Mouse (Mus musculus) limb, embryonic 12.5 days (tissue): ENCODE results near the gene Olfr655. TPM values are rescaled to one million over a fixed set of nuclear protein-coding genes. Genes with fewer than 3 reads are reported as not detected.

Experiments
- ATAC-seq: fragments of 200-750 bp; cut with Nextera tagmentation; 2 replicates; pipeline ENCODE4 v1.8.0; 2017; ENCODE audit warnings: low read depth, moderate TSS enrichment; ENCODE audit not compliant: insufficient number of reproducible peaks, insufficient read depth, low FRiP score, low TSS enrichment
- H3K27ac ChIP-seq: fragments of 300-500 bp; sonication (generic); 2 replicates; pipeline ENCODE4 v1.5.1; 2016; ENCODE audit warnings: mild to moderate bottlenecking, moderate library complexity
- H3K27me3 ChIP-seq: fragments of 300-500 bp; sonication (generic); 2 replicates; pipeline ENCODE4 v1.6.1; 2016; ENCODE audit warnings: mild to moderate bottlenecking, moderate library complexity
- H3K36me3 ChIP-seq: fragments of 300-500 bp; sonication (generic); 2 replicates; pipeline ENCODE4 v1.6.1; 2016; ENCODE audit warnings: mild to moderate bottlenecking, moderate library complexity
- H3K4me1 ChIP-seq: fragments of 300-500 bp; sonication (generic); replicated peaks from 2 replicates; pipeline ENCODE4 v1.6.1; 2016
- H3K4me2 ChIP-seq: fragments of 300-500 bp; sonication (generic); 2 replicates; pipeline ENCODE4 v1.6.1; 2016; ENCODE audit warnings: mild to moderate bottlenecking, moderate library complexity
- H3K4me3 ChIP-seq: fragments of 300-500 bp; sonication (generic); replicated peaks from 2 replicates; pipeline ENCODE4 v1.5.1; 2016; ENCODE audit warnings: mild to moderate bottlenecking
- H3K9ac ChIP-seq: fragments of 300-500 bp; sonication (generic); replicated peaks from 2 replicates; pipeline ENCODE4 v1.6.1; 2016; ENCODE audit warnings: mild to moderate bottlenecking, moderate library complexity
- H3K9me3 ChIP-seq: fragments of 300-500 bp; sonication (generic); 2 replicates; pipeline ENCODE4 v1.6.1; 2016; ENCODE audit warnings: mild to moderate bottlenecking, moderate library complexity
- WGBS: fragments of 180-500 bp; shearing (Covaris S2); methylation state at CpG from one replicate; pipeline ENCODE4 v1.1.7; 2016; 5-methylcytosine and 5-hydroxymethylcytosine counted together
- polyA plus RNA-seq: library from polyadenylated mRNA; unstranded; fragments of >200 nt; fragmentation: Nextera tagmentation; extraction: Ambion mirVana; gene quantifications from 2 replicates; pipeline ENCODE4 v1.2.1, GENCODE M21; 2016

Olfr655 gene
- polyA plus RNA-seq, 1 experiment from 2014 or later, result not detected

DNA sequence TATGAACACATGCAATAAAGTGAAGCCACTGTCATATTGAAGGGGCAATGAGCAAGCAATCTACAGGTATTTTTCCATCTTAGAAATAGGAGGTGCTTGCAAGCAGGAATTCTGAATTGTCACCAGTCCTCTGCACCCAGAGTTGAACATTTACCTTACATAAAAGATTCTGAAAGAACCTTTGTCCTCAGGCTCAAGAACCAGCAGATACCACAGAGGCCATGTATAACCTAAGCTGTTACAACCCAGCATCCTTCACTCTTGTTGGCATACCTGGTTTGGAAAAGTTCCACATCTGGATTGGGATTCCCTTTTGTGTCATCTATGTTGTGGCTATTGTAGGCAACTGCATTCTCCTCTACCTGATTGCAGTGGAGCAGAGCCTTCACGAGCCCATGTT lies 48.9 kb downstream of the Olfr655 start:
- H3K4me3 ChIP-seq, result no peak overlapping the region
- H3K4me2 ChIP-seq, result no peak overlapping the region
- no peaks in the 10 kb centered on the region for H3K36me3 ChIP-seq
- WGBS, result 76% methylated on average over 1 of the region's 1 CpGs
- no peaks in the 10 kb centered on the region for H3K4me1 ChIP-seq
- ATAC-seq, result no peak
- H3K9ac ChIP-seq, result no peak overlapping the region
- H3K27ac ChIP-seq, result no peak overlapping the region
- no peaks in the 10 kb centered on the region for H3K27me3 ChIP-seq
- no peaks in the 10 kb centered on the region for H3K9me3 ChIP-seq

DNA sequence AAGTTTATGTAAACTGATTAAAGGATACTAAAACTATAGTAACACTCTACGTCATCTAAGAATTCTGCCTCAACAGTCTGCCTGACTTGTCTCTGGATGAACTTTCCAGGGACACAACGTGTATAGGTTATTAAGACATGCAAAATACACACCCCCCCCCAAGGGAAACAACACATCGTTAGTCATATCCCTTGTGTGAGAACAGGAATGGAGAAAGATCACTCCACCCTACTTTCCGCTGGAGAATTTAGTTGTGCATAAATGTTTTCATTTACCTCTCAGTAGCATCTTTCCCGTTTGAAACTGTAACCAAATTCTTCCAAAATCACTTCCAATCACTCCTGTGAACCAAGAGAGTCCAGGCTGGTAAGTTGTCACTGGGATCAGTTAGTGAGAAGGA lies 51.7 kb downstream of the Olfr655 start, which contains the start of gene Olfr651:
Gene Olfr651 (plus strand): TSS at position 301 of the 400 bp plus-strand sequence.
- Histone ChIP-seq H3K36me3 (no peaks in the 10 kb centered on the region), H3K4me2 (no peak within 1 kb of the TSS), H3K9ac (no peak within 1 kb of the TSS), H3K27ac (no peak within 1 kb of the TSS), H3K9me3 (no peaks in the 10 kb centered on the region; the same call in 1 of the 2 replicates), H3K27me3 (no peaks in the 10 kb centered on the region), H3K4me1 (no peaks in the 10 kb centered on the region), H3K4me3 (no peak within 1 kb of the TSS)
- no peak for ATAC-seq
- 83% methylated on average over 5 of the region's 5 CpGs for WGBS

Other genes with a start within 250 kb of the Olfr655 start
- gene Trim12c, start 248.4 kb downstream of the Olfr655 start, polyA plus RNA-seq, result 2.4 and 2.5 TPM in 2 replicates
- gene Trim30b, start 231.9 kb downstream of the Olfr655 start, polyA plus RNA-seq, result not detected in 2 replicates
- not detected in 2 replicates for gene Trim30c, start 200.9 kb downstream of the Olfr655 start, polyA plus RNA-seq
- 0.48 and 0.73 TPM in 2 replicates for gene Trim30a, start 136.6 kb downstream of the Olfr655 start, polyA plus RNA-seq
- gene Trim30d, start 93.9 kb downstream of the Olfr655 start, polyA plus RNA-seq, result 0.08 and 0.13 TPM in 2 replicates
- gene Olfr651, start 51.6 kb downstream of the Olfr655 start, polyA plus RNA-seq, result not detected in 2 replicates
- not detected in 2 replicates for gene Olfr652, start 40.9 kb downstream of the Olfr655 start, polyA plus RNA-seq
- gene Olfr653, start 24.5 kb downstream of the Olfr655 start, polyA plus RNA-seq, result not detected in 2 replicates
- not detected in 2 replicates for gene Olfr654, start 14.8 kb downstream of the Olfr655 start, polyA plus RNA-seq
- not detected in 2 replicates for gene Olfr656, start 12.2 kb upstream of the Olfr655 start, polyA plus RNA-seq
- not detected in 2 replicates for gene Olfr657, start 23.0 kb upstream of the Olfr655 start, polyA plus RNA-seq
- gene Olfr658, start 45.5 kb upstream of the Olfr655 start, polyA plus RNA-seq, result 0.06 TPM in 1 of 2 replicates, not detected in the other
- not detected in 2 replicates for gene Olfr659, start 65.0 kb upstream of the Olfr655 start, polyA plus RNA-seq
- gene Olfr661, start 84.7 kb upstream of the Olfr655 start, polyA plus RNA-seq, result not detected in 2 replicates
- gene Usp17le, start 175.7 kb upstream of the Olfr655 start, polyA plus RNA-seq, result not detected in 2 replicates
- gene Usp17lb, start 240.8 kb upstream of the Olfr655 start, polyA plus RNA-seq, result not detected in 2 replicates